Mouse (Mus musculus) ES-E14 (cell line): ENCODE measurements at regions not wholly inside any gene's neighbourhood (a gene's known extent, or its start where the extent isn't known, plus 50 kb on each side); places are given as distances from the start of the nearest gene placed in this dataset.

Source experiments
- DNase-seq: peaks from one replicate; pipeline ENCODE4 v3.0.0-alpha.2; 2013; ENCODE audit warnings: low read depth, low spot score
- H3K27ac ChIP-seq: 2 replicates; pipeline ENCODE4 v1.5.1; 2012; ENCODE audit warnings: low read depth, mild to moderate bottlenecking, low read length, moderate library complexity, mixed read lengths; ENCODE audit not compliant: poor library complexity, insufficient read depth, severe bottlenecking
- H3K36me3 ChIP-seq: 2 replicates; pipeline ENCODE4 v1.6.1; 2012; ENCODE audit warnings: mild to moderate bottlenecking, low read length, moderate library complexity, mixed read lengths; ENCODE audit not compliant: control insufficient read depth, poor library complexity, insufficient read depth, severe bottlenecking
- H3K4me1 ChIP-seq, 2 experiments: fragments of 150-350 bp in 1 of 2; sonication (generic) in 1 of 2; 2 replicates each; pipeline ENCODE4 v1.6.1; 2012; ENCODE audit warnings: low read length in 2 of 2, mild to moderate bottlenecking in 1 of 2, mixed read lengths in 1 of 2; ENCODE audit not compliant: control insufficient read depth in 2 of 2, insufficient read depth in 2 of 2, poor library complexity in 1 of 2
- H3K4me3 ChIP-seq, 2 experiments: fragments of 150-350 bp in 1 of 2; sonication (generic) in 1 of 2; 2 replicates each; pipeline ENCODE4 v1.5.1; 2012; ENCODE audit warnings: low read length in 2 of 2, low read depth in 1 of 2, mild to moderate bottlenecking in 1 of 2, mixed read lengths in 1 of 2; ENCODE audit not compliant: insufficient read depth in 1 of 2, poor library complexity in 1 of 2, severe bottlenecking in 1 of 2
- H3K9ac ChIP-seq: 2 replicates; pipeline ENCODE4 v1.6.1; 2012; ENCODE audit warnings: low read depth, mild to moderate bottlenecking, low read length, mixed read lengths; ENCODE audit not compliant: poor library complexity, insufficient read depth, severe bottlenecking
- H3K9me3 ChIP-seq: fragments of 150-350 bp; sonication (generic); 2 replicates; pipeline ENCODE4 v1.6.1; 2012; ENCODE audit warnings: low read depth, mild to moderate bottlenecking, low read length; ENCODE audit not compliant: control insufficient read depth, insufficient read depth
- CHD2 ChIP-seq: IDR thresholded peaks from 2 replicates; pipeline ENCODE4 v1.6.1; 2014; ENCODE audit warnings: mild to moderate bottlenecking, low read depth, low read length, inconsistent platforms
- HCFC1 ChIP-seq: IDR thresholded peaks from 2 replicates; pipeline ENCODE4 v1.6.1; 2012; ENCODE audit warnings: low read length, inconsistent platforms, borderline replicate concordance; ENCODE audit not compliant: insufficient read depth
- MAFK ChIP-seq: IDR thresholded peaks from 2 replicates; pipeline ENCODE4 v1.6.1; 2014; ENCODE audit warnings: mild to moderate bottlenecking, low read depth, low read length, inconsistent platforms; ENCODE audit not compliant: insufficient read depth
- ZC3H11A ChIP-seq: IDR thresholded peaks from 2 replicates; pipeline ENCODE4 v1.6.1; 2012; ENCODE audit warnings: low read depth, mild to moderate bottlenecking, inconsistent platforms, low read length, borderline replicate concordance
- ZNF384 ChIP-seq: IDR thresholded peaks from 2 replicates; pipeline ENCODE4 v1.6.1; 2012; ENCODE audit warnings: low read depth, low read length, inconsistent platforms
- in situ Hi-C, 2 experiments: fragments of 600-800 bp; cut with MboI; formaldehyde crosslinking; loops; one replicate each; pipeline ENCODE4 v1.15.1; 2025; ENCODE audit warnings: low sequenced_read_pairs in 2 of 2, inconsistent platforms in 1 of 2; ENCODE audit not compliant: unreplicated experiment in 2 of 2

DNA sequence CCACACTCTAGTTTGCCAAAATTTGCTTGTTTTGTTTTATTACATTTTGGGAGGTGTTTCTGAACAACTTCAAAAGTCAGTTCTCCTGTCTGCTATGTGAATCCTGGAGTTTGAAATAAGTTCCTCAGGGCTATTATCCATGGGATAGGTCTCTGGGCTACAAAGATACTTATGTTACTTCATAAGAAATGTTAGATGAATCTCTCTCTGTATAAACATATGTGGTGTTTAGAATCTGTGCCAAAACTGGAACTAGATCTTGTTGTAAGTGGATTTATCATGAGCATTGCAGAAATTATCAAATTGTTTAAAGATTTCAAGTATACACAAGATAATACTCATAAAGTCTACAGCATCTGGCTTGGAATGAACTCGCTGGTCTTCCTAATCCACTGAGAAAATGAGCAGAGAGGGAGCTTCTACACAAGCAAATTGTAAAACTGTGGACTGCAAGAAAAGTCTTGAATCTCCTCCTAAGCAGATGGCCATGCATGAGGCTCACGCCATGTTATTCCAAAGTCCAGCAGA is 355.2 kb upstream of the Robo1 start:
- in situ Hi-C loops = no loop called here
- no peaks in the 10 kb centered on the region for H3K9me3 ChIP-seq
- DNase-seq = no peak
- H3K9ac ChIP-seq = no peak overlapping the region
- H3K4me1 ChIP-seq = peaks cover 0 to 3% of the 10 kb centered on the region in 2 experiments; a peak in 1 of 4 replicates
- H3K4me3 ChIP-seq = no peak overlapping the region
- H3K27ac ChIP-seq = no peak overlapping the region
- TF ChIP-seq HCFC1 (no peak), MAFK (no peak), ZC3H11A (no peak), CHD2 (no peak), ZNF384 (no peak)
- no peaks in the 10 kb centered on the region for H3K36me3 ChIP-seq

GRCm38 (mm10) chr16:71963579-71963978 is 344.5 kb upstream of the Robo1 start:
- H3K9ac ChIP-seq = no peak overlapping the region
- no peak for DNase-seq
- H3K4me1 ChIP-seq = no peaks in the 10 kb centered on the region
- H3K27ac ChIP-seq = no peak overlapping the region
- H3K4me3 ChIP-seq = no peak overlapping the region
- H3K36me3 ChIP-seq = no peaks in the 10 kb centered on the region
- no peaks in the 10 kb centered on the region for H3K9me3 ChIP-seq
- in situ Hi-C loops = no loop called here
- no peak for TF ChIP-seq HCFC1
- no peak for TF ChIP-seq ZC3H11A
- TF ChIP-seq CHD2 = no peak
- TF ChIP-seq ZNF384 = no peak
- no peak for TF ChIP-seq MAFK

DNA sequence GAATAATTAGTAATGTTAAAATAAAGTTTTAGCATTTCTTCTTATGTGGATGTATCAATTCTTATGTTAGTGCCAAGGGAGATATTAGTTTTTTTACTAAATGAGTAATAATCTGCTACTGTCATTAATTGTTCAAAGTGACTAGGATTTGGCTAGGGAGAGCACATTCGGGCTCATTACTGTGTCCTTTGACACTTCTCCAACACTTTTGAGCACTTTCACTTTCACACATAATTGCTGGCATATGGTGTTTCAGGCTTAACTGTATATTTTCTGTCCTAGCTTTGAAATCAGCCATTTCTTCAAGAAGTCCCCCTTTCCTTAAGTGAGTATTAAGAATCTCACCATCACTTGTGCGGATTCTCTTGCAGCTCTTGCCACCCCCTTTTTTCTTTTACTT is 334.3 kb upstream of the Robo1 start:
- no peaks in the 10 kb centered on the region for H3K9me3 ChIP-seq
- in situ Hi-C loops = no loop called here
- no peak for TF ChIP-seq HCFC1
- TF ChIP-seq ZC3H11A = no peak
- TF ChIP-seq MAFK = no peak
- no peak for TF ChIP-seq ZNF384
- TF ChIP-seq CHD2 = no peak
- no peak overlapping the region for H3K9ac ChIP-seq
- no peak for DNase-seq
- no peaks in the 10 kb centered on the region for H3K4me1 ChIP-seq
- no peaks in the 10 kb centered on the region for H3K36me3 ChIP-seq
- no peak overlapping the region for H3K4me3 ChIP-seq
- H3K27ac ChIP-seq = no peak overlapping the region

GRCm38 (mm10) chr16:71997634-71998278 is 310.4 kb upstream of the Robo1 start:
- no peaks in the 10 kb centered on the region for H3K4me1 ChIP-seq
- H3K27ac ChIP-seq = no peak overlapping the region
- no peaks in the 10 kb centered on the region for H3K9me3 ChIP-seq
- TF ChIP-seq HCFC1 = no peak
- no peaks in the 10 kb centered on the region for H3K36me3 ChIP-seq
- no peak for DNase-seq
- H3K9ac ChIP-seq = no peak overlapping the region
- no peak overlapping the region for H3K4me3 ChIP-seq
- in situ Hi-C loops = no loop called here
